Mouse (Mus musculus): ENCODE measurements around the gene Ndufs7. TPM values are rescaled to one million over a fixed set of nuclear protein-coding genes. Genes with fewer than 3 reads are reported as not detected.

Gene Ndufs7
- total RNA-seq, 1 experiment: 205 TPM

DNA sequence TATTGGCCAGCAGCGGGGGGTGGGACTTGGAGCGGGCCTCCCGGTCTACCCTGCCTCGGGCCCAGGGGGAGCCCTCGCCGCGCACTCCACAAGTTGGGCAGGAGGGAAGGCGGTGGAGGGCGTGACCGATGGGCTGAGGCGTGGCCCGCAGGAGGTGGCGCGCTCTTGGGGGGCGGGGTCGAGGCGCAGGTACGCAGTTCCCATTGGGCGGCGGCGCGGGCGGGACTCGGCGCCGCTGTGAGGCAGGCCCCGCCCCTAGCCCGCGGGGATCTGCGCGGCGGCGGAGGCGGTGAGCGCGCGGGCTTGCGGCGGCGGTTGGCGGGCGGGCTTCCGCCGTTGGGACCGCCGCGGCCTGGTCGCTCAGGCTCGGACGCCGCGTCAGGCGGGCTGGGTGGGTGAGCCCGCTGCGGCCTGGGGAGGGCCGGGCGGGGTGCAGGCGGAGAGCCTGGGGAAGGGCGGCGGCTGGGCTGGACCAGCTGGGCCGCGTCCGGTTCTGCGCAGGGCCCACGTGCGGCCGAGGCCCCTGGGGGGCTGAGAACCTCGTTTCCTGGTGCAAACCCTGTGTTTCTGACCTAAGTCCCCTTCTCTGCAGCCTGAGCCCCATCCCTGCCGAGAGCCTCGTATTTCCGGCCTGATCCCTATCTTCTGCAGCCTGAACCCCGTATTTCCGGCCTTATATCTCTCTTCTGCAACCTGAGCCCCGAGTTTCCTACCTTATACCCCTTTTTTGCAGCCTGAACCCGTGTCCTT, 22.3 kb upstream of the Ndufs7 start, which contains the start of gene Mum1:
TSS of gene Mum1 (plus strand) at position 19 of the 750 bp plus-strand sequence.
- H3K4me3 ChIP-seq (ENCODE audit: insufficient read depth in 1 of 2, low read depth in 1 of 2, low read length in 2 of 2, poor library complexity in 1 of 2, severe bottlenecking in 1 of 2): peak within 1 kb of the TSS; percentile 70 to 93
- peaks cover 30% of the 10 kb centered on the region for H3K36me3 ChIP-seq (ENCODE audit: control insufficient read depth, insufficient read depth, low read length, poor library complexity, severe bottlenecking)
- H3K4me1 ChIP-seq (ENCODE audit: control insufficient read depth in 2 of 2, insufficient read depth in 2 of 2, low read length in 2 of 2, poor library complexity in 1 of 2): peaks cover 1 to 6% of the 10 kb centered on the region in 2 experiments; a peak in 1 of 4 replicates
- DNase-seq (ENCODE audit: low read depth, low spot score): peak; percentile 99
- TF ChIP-seq CHD2 (IDR thresholded peaks at IDR 0.05; ENCODE audit: low read depth, low read length) (no peak), MAFK (IDR thresholded peaks at IDR 0.05; ENCODE audit: insufficient read depth, low read depth, low read length) (no peak), ZC3H11A (IDR thresholded peaks at IDR 0.05; ENCODE audit: borderline replicate concordance, low read depth, low read length) (no peak), ZNF384 (IDR thresholded peaks at IDR 0.05; ENCODE audit: low read depth, low read length) (no peak), HCFC1 (IDR thresholded peaks at IDR 0.05; ENCODE audit: borderline replicate concordance, insufficient read depth, low read length) (no peak)
- no peaks in the 10 kb centered on the region for H3K9me3 ChIP-seq (ENCODE audit: control insufficient read depth, insufficient read depth, low read depth, low read length)
- in situ Hi-C loops (cut with MboI; ENCODE audit: low sequenced_read_pairs in 2 of 2, unreplicated experiment in 2 of 2): no loop called here
- H3K9ac ChIP-seq (ENCODE audit: insufficient read depth, low read depth, low read length, poor library complexity, severe bottlenecking): peak within 1 kb of the TSS; percentile 88
- H3K27ac ChIP-seq (ENCODE audit: insufficient read depth, low read depth, low read length, poor library complexity, severe bottlenecking): peak within 1 kb of the TSS; percentile 63

DNA sequence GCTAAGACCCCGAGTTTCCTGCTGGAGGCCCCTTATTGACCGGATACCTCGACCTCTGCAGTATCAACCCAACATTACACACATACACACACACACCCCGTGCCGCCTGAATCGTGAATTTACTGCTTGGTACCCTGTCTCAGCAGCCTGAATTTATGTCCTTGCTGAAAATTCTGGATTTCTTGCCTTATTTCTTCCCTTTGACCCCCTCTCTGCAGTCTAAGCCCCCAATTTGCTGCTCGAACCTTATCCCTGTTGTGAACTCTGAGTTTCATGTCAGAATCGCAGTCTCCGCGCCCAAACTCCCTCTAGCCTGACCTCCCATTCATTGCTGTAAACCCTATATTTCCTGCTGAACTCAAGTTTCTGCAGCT, 21.8 kb upstream of the Ndufs7 start:
- no peaks in the 10 kb centered on the region for H3K9me3 ChIP-seq (ENCODE audit: control insufficient read depth, insufficient read depth, low read depth, low read length)
- DNase-seq (ENCODE audit: low read depth, low spot score): no peak
- in situ Hi-C loops (cut with MboI; ENCODE audit: low sequenced_read_pairs in 2 of 2, unreplicated experiment in 2 of 2): no loop called here
- no peak overlapping the region for H3K27ac ChIP-seq (ENCODE audit: insufficient read depth, low read depth, low read length, poor library complexity, severe bottlenecking)
- peak overlapping the region; percentile 88 for H3K9ac ChIP-seq (ENCODE audit: insufficient read depth, low read depth, low read length, poor library complexity, severe bottlenecking)
- H3K4me3 ChIP-seq (ENCODE audit: insufficient read depth in 1 of 2, low read depth in 1 of 2, low read length in 2 of 2, poor library complexity in 1 of 2, severe bottlenecking in 1 of 2): peak overlapping the region; percentile 70 to 93
- no peak for TF ChIP-seq HCFC1 (IDR thresholded peaks at IDR 0.05; ENCODE audit: borderline replicate concordance, insufficient read depth, low read length)
- no peak for TF ChIP-seq ZC3H11A (IDR thresholded peaks at IDR 0.05; ENCODE audit: borderline replicate concordance, low read depth, low read length)
- TF ChIP-seq CHD2 (IDR thresholded peaks at IDR 0.05; ENCODE audit: low read depth, low read length): no peak
- no peak for TF ChIP-seq ZNF384 (IDR thresholded peaks at IDR 0.05; ENCODE audit: low read depth, low read length)
- no peak for TF ChIP-seq MAFK (IDR thresholded peaks at IDR 0.05; ENCODE audit: insufficient read depth, low read depth, low read length)
- peaks cover 35% of the 10 kb centered on the region for H3K36me3 ChIP-seq (ENCODE audit: control insufficient read depth, insufficient read depth, low read length, poor library complexity, severe bottlenecking)
- peaks cover 1 to 4% of the 10 kb centered on the region in 2 experiments; a peak in 1 of 4 replicates for H3K4me1 ChIP-seq (ENCODE audit: control insufficient read depth in 2 of 2, insufficient read depth in 2 of 2, low read length in 2 of 2, poor library complexity in 1 of 2)

- Histone ChIP-seq H3K4me1 (ENCODE audit: control insufficient read depth in 2 of 2, insufficient read depth in 2 of 2, low read length in 2 of 2, poor library complexity in 1 of 2) (peaks cover 1 to 4% of the 10 kb centered on the region in 2 experiments; a peak in 1 of 4 replicates), H3K27ac (ENCODE audit: insufficient read depth, low read depth, low read length, poor library complexity, severe bottlenecking) (no peak overlapping the region), H3K9me3 (ENCODE audit: control insufficient read depth, insufficient read depth, low read depth, low read length) (no peaks in the 10 kb centered on the region), H3K36me3 (ENCODE audit: control insufficient read depth, insufficient read depth, low read length, poor library complexity, severe bottlenecking) (peaks cover 45% of the 10 kb centered on the region), H3K4me3 (ENCODE audit: insufficient read depth in 1 of 2, low read depth in 1 of 2, low read length in 2 of 2, poor library complexity in 1 of 2, severe bottlenecking in 1 of 2) (no peak overlapping the region), H3K9ac (ENCODE audit: insufficient read depth, low read depth, low read length, poor library complexity, severe bottlenecking) (peak overlapping the region; percentile 88; the same call in 1 of the 2 replicates)
- in situ Hi-C loops (cut with MboI; ENCODE audit: low sequenced_read_pairs in 2 of 2, unreplicated experiment in 2 of 2): no loop called here
- DNase-seq (ENCODE audit: low read depth, low spot score): no peak
- no peak for TF ChIP-seq ZNF384 (IDR thresholded peaks at IDR 0.05; ENCODE audit: low read depth, low read length)
- no peak for TF ChIP-seq HCFC1 (IDR thresholded peaks at IDR 0.05; ENCODE audit: borderline replicate concordance, insufficient read depth, low read length)
- no peak for TF ChIP-seq ZC3H11A (IDR thresholded peaks at IDR 0.05; ENCODE audit: borderline replicate concordance, low read depth, low read length)
- TF ChIP-seq CHD2 (IDR thresholded peaks at IDR 0.05; ENCODE audit: low read depth, low read length): no peak
- TF ChIP-seq MAFK (IDR thresholded peaks at IDR 0.05; ENCODE audit: insufficient read depth, low read depth, low read length): no peak
Measured at GRCm38 (mm10) chr10:80227877-80228775, 20.8 kb upstream of the Ndufs7 start.

DNA sequence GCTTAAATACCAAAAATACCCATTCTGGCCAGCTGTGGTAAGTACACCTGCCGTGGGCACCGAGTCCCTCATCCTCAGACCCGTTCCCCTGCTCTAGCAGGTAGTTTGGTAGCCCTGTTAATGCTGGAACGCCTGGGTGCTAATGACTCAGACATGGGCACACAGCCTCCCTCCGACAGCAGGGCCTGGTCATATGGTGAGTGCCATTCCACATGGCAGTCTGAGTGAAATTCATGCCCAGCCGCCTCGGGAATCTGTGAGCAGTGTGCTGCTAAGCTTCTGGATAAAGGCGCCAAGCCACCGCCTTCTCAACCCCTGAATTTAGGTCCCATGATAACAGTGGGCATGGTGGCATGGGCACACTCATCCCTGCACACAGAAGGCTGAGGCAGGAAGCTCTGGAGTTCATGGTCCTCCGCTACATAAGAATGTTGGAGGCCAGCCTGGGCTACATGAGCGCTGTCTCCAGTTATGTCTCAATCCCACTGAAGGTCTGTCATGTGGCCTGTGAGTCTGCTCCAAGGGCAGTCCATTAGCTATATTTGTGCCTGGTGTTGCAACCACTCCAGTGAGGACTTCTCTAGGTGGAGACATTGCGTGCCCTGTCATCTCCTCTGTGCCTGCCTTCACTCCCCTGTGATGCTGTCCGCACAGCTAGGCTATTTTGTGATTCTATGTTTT, 12.6 kb upstream of the Ndufs7 start:
- Histone ChIP-seq H3K9ac (ENCODE audit: insufficient read depth, low read depth, low read length, poor library complexity, severe bottlenecking) (no peak overlapping the region), H3K36me3 (ENCODE audit: control insufficient read depth, insufficient read depth, low read length, poor library complexity, severe bottlenecking) (peaks cover 93% of the 10 kb centered on the region), H3K4me1 (ENCODE audit: control insufficient read depth in 2 of 2, insufficient read depth in 2 of 2, low read length in 2 of 2, poor library complexity in 1 of 2) (no peaks in the 10 kb centered on the region; a peak in 1 of 4 replicates), H3K4me3 (ENCODE audit: insufficient read depth in 1 of 2, low read depth in 1 of 2, low read length in 2 of 2, poor library complexity in 1 of 2, severe bottlenecking in 1 of 2) (no peak overlapping the region), H3K27ac (ENCODE audit: insufficient read depth, low read depth, low read length, poor library complexity, severe bottlenecking) (no peak overlapping the region), H3K9me3 (ENCODE audit: control insufficient read depth, insufficient read depth, low read depth, low read length) (no peaks in the 10 kb centered on the region)
- in situ Hi-C loops (cut with MboI; ENCODE audit: low sequenced_read_pairs in 2 of 2, unreplicated experiment in 2 of 2): no loop called here
- TF ChIP-seq HCFC1 (IDR thresholded peaks at IDR 0.05; ENCODE audit: borderline replicate concordance, insufficient read depth, low read length) (no peak), ZC3H11A (IDR thresholded peaks at IDR 0.05; ENCODE audit: borderline replicate concordance, low read depth, low read length) (no peak), MAFK (IDR thresholded peaks at IDR 0.05; ENCODE audit: insufficient read depth, low read depth, low read length) (no peak), CHD2 (IDR thresholded peaks at IDR 0.05; ENCODE audit: low read depth, low read length) (no peak), ZNF384 (IDR thresholded peaks at IDR 0.05; ENCODE audit: low read depth, low read length) (no peak)
- DNase-seq (ENCODE audit: low read depth, low spot score): no peak
